Mouse (Mus musculus): ENCODE results near the gene Tmem151b. TPM values are rescaled to one million over a fixed set of nuclear protein-coding genes. Genes with fewer than 3 reads are reported as not detected.

Tmem151b gene
- total RNA-seq, 2 experiments from 2014 or later = 0.06 TPM; not detected in 1

- intact Hi-C loops (cut with DNase I; ENCODE audit: low total_unique reads) = loop anchor here (2.0 kb wide), 2 partner anchors 33 to 71 kb away; no protein-coding TSS in a partner anchor
- DNase-seq = peak; percentile 67
Observed at GRCm38 (mm10) chr17:45551816-45552451, 2.5 kb upstream of the Tmem151b start.

- intact Hi-C loops (cut with DNase I; ENCODE audit: low total_unique reads) = loop anchor here (2.0 kb wide), 1 partner anchor 71 kb away; no protein-coding TSS in a partner anchor
Observed at GRCm38 (mm10) chr17:45551249-45551796, 1.8 kb upstream of the Tmem151b start.

GRCm38 (mm10) chr17:45550253-45550652 lies 776 bp upstream of the Tmem151b start:
- DNase-seq = no peak
- intact Hi-C loops (cut with DNase I; ENCODE audit: low total_unique reads) = loop anchor here (2.0 kb wide), 1 partner anchor 69 kb away; no protein-coding TSS in a partner anchor

More at GRCm38 (mm10) chr17:45551249-45551796, 1.8 kb upstream of the Tmem151b start:
- DNase-seq = no peak

- no peak for DNase-seq
Observed at GRCm38 (mm10) chr17:45548541-45549512, 650 bp downstream of the Tmem151b start.

GRCm38 (mm10) chr17:45547461-45548190 lies 1.9 kb downstream of the Tmem151b start:
- DNase-seq = no peak
- intact Hi-C loops (cut with DNase I; ENCODE audit: low total_unique reads) = no loop called here

More at GRCm38 (mm10) chr17:45548541-45549512, 650 bp downstream of the Tmem151b start:
- intact Hi-C loops (cut with DNase I; ENCODE audit: low total_unique reads) = no loop called here

GRCm38 (mm10) chr17:45546941-45547340 lies 2.5 kb downstream of the Tmem151b start:
- intact Hi-C loops (cut with DNase I; ENCODE audit: low total_unique reads) = no loop called here
- DNase-seq = no peak

GRCm38 (mm10) chr17:45545278-45545961 lies 4.1 kb downstream of the Tmem151b start:
- no peak for DNase-seq
- intact Hi-C loops (cut with DNase I; ENCODE audit: low total_unique reads) = no loop called here

GRCm38 (mm10) chr17:45544873-45545277 lies 4.6 kb downstream of the Tmem151b start:
- DNase-seq = no peak
- intact Hi-C loops (cut with DNase I; ENCODE audit: low total_unique reads) = no loop called here

GRCm38 (mm10) chr17:45544001-45544872 lies 5.2 kb downstream of the Tmem151b start:
- intact Hi-C loops (cut with DNase I; ENCODE audit: low total_unique reads) = no loop called here

GRCm38 (mm10) chr17:45543115-45543514 lies 6.4 kb downstream of the Tmem151b start:
- DNase-seq = no peak
- intact Hi-C loops (cut with DNase I; ENCODE audit: low total_unique reads) = no loop called here

More at GRCm38 (mm10) chr17:45544001-45544872, 5.2 kb downstream of the Tmem151b start:
- no peak for DNase-seq

- no peak for DNase-seq
- intact Hi-C loops (cut with DNase I; ENCODE audit: low total_unique reads) = no loop called here
Observed at GRCm38 (mm10) chr17:45542705-45543104, 6.8 kb downstream of the Tmem151b start.

GRCm38 (mm10) chr17:45542129-45542528 lies 7.3 kb downstream of the Tmem151b start:
- intact Hi-C loops (cut with DNase I; ENCODE audit: low total_unique reads) = no loop called here
- no peak for DNase-seq

- intact Hi-C loops (cut with DNase I; ENCODE audit: low total_unique reads) = no loop called here
- no peak for DNase-seq
Observed at GRCm38 (mm10) chr17:45539664-45540063, 9.8 kb downstream of the Tmem151b start.

GRCm38 (mm10) chr17:45538394-45538793 lies 11.1 kb downstream of the Tmem151b start:
- intact Hi-C loops (cut with DNase I; ENCODE audit: low total_unique reads) = no loop called here
- no peak for DNase-seq

GRCm38 (mm10) chr17:45536264-45536663 lies 13.2 kb downstream of the Tmem151b start:
- intact Hi-C loops (cut with DNase I; ENCODE audit: low total_unique reads) = no loop called here

GRCm38 (mm10) chr17:45532896-45533295 lies 16.6 kb downstream of the Tmem151b start:
- intact Hi-C loops (cut with DNase I; ENCODE audit: low total_unique reads) = no loop called here
- no peak for DNase-seq

More at GRCm38 (mm10) chr17:45536264-45536663, 13.2 kb downstream of the Tmem151b start:
- peak; percentile 16 for DNase-seq

GRCm38 (mm10) chr17:45530346-45530782 lies 19.1 kb downstream of the Tmem151b start:
- DNase-seq = no peak
- intact Hi-C loops (cut with DNase I; ENCODE audit: low total_unique reads) = no loop called here

GRCm38 (mm10) chr17:45526571-45526970 lies 22.9 kb downstream of the Tmem151b start:
- DNase-seq = no peak
- intact Hi-C loops (cut with DNase I; ENCODE audit: low total_unique reads) = no loop called here
